Mouse (Mus musculus) lung, adult 2 months (tissue): ENCODE measurements around the gene Prex1.

Source experiments
- CTCF ChIP-seq: fragments of 200-500 bp; IDR thresholded peaks from 2 replicates; pipeline ENCODE4 v1.5.1; 2011; ENCODE audit warnings: mild to moderate bottlenecking, low read length, control low read depth; ENCODE audit not compliant: insufficient read depth
- POLR2A ChIP-seq: fragments of 200-500 bp; IDR thresholded peaks from 2 replicates; pipeline ENCODE4 v1.6.1; 2011; ENCODE audit warnings: low read depth, mild to moderate bottlenecking, control low read depth, low read length, borderline replicate concordance; ENCODE audit errors: extremely low read depth

- no peak for TF ChIP-seq CTCF
- no peak for TF ChIP-seq POLR2A
Observed at GRCm38 (mm10) chr2:166522612-166523120, 191.0 kb downstream of the Prex1 start.
